Mouse (Mus musculus) heart, postnatal 0 days (tissue): ENCODE measurements around the gene Cdh12. TPM values are rescaled to one million over a fixed set of nuclear protein-coding genes. Genes with fewer than 3 reads are reported as not detected.
A peak's percentile ranks its signal among the peaks of the same experiment; 100 is the strongest.

Source experiments
- ATAC-seq: fragments of 200-750 bp; cut with Nextera tagmentation; 2 replicates; pipeline ENCODE4 v1.8.0; 2017; ENCODE audit warnings: low read depth, moderate number of reproducible peaks, moderate library complexity; ENCODE audit not compliant: insufficient read depth
- DNase-seq: peaks from one replicate; pipeline ENCODE4 v3.0.0-alpha.2; 2016; ENCODE audit warnings: low spot score
- H3K27ac ChIP-seq: fragments of 300-500 bp; sonication (generic); 2 replicates; pipeline ENCODE4 v1.5.1; 2014; ENCODE audit warnings: low read depth, mild to moderate bottlenecking
- H3K27me3 ChIP-seq: fragments of 300-500 bp; sonication (generic); 2 replicates; pipeline ENCODE4 v1.6.1; 2014; ENCODE audit warnings: low read length, mixed read lengths; ENCODE audit not compliant: control insufficient read depth, insufficient read depth
- H3K36me3 ChIP-seq: fragments of 300-500 bp; sonication (generic); replicated peaks from 2 replicates; pipeline ENCODE4 v1.6.1; 2014; ENCODE audit warnings: low read length, mixed read lengths; ENCODE audit not compliant: control insufficient read depth, insufficient read depth
- H3K4me1 ChIP-seq: fragments of 300-500 bp; sonication (generic); 2 replicates; pipeline ENCODE4 v1.6.1; 2014; ENCODE audit warnings: antibody characterized with exemption; ENCODE audit not compliant: control insufficient read depth, insufficient read depth
- H3K4me2 ChIP-seq: fragments of 300-500 bp; sonication (generic); 2 replicates; pipeline ENCODE4 v1.6.1; 2014; ENCODE audit warnings: low read depth, mild to moderate bottlenecking, low read length, moderate library complexity
- H3K4me3 ChIP-seq: fragments of 300-500 bp; sonication (generic); 2 replicates; pipeline ENCODE4 v1.5.1; 2014; ENCODE audit warnings: low read depth, low read length
- H3K9ac ChIP-seq: fragments of 300-500 bp; sonication (generic); replicated peaks from 2 replicates; pipeline ENCODE4 v1.6.1; 2014; ENCODE audit warnings: low read depth, low read length, mixed read lengths
- H3K9me3 ChIP-seq: fragments of 300-500 bp; sonication (generic); replicated peaks from 2 replicates; pipeline ENCODE4 v1.6.1; 2016; ENCODE audit warnings: low read length; ENCODE audit not compliant: control insufficient read depth
- CTCF ChIP-seq: IDR thresholded peaks from 2 replicates; pipeline ENCODE4 v1.5.1; 2016; ENCODE audit warnings: antibody characterized with exemption, control low read depth, low read depth
- EP300 ChIP-seq: IDR thresholded peaks from 2 replicates; pipeline ENCODE4 v1.6.1; 2016; ENCODE audit warnings: antibody characterized with exemption, low read depth
- WGBS: fragments of 180-500 bp; shearing (Covaris S2); extraction: QIAGEN DNeasy Blood & Tissue Kit; methylation state at CpG from one replicate; pipeline ENCODE4 v1.1.7; 2014; 5-methylcytosine and 5-hydroxymethylcytosine counted together
- polyA plus RNA-seq: library from polyadenylated mRNA; unstranded; fragments of >200 nt; fragmentation: Nextera tagmentation; extraction: Ambion mirVana; gene quantifications from 2 replicates; pipeline ENCODE4 v1.2.1, GENCODE M21; 2015
- total RNA-seq: library from RNA; depleted of rRNA; stranded (reverse); fragments of >200 nt; gene quantifications from 2 replicates; pipeline ENCODE4 v1.2.3, GENCODE M21; 2014; ENCODE audit warnings: low replicate concordance

The Cdh12 gene
- total and polyA plus RNA-seq, 2 experiments from 2014 or later = 0.03 TPM; not detected in 1

GRCm38 (mm10) chr15:20893471-20893870, 444.4 kb downstream of the Cdh12 start:
- Histone ChIP-seq H3K4me3 (no peak overlapping the region), H3K27ac (no peak overlapping the region), H3K4me2 (no peak overlapping the region), H3K27me3 (no peaks in the 10 kb centered on the region), H3K9ac (no peak overlapping the region), H3K36me3 (no peaks in the 10 kb centered on the region), H3K9me3 (no peaks in the 10 kb centered on the region), H3K4me1 (no peaks in the 10 kb centered on the region)
- DNase-seq = no peak
- 76% methylated on average over 3 of the region's 3 CpGs for WGBS
- ATAC-seq = no peak
- no peak for TF ChIP-seq EP300
- TF ChIP-seq CTCF = no peak

DNA sequence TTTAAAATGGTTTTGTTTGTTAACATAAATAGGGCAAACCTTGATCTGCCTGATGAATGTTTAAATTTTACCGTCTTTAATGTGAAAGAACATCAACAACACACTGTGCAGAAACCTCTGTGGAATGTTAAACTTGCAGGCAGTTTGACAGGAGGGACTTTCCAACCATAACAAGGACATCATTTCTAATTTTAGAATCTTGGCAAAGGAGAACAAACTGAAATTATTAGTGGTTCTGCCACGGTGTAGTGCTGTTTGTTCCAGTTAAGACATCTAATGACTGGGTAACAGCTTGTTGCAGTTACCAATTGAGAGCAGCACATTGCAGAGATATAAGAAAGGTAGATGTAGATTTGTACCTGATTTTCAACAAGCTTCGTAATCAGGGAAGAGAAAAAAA, 453.5 kb downstream of the Cdh12 start:
- Histone ChIP-seq H3K9ac (no peak overlapping the region), H3K27ac (no peak overlapping the region; the same call in 1 of the 2 replicates), H3K36me3 (no peaks in the 10 kb centered on the region), H3K4me3 (no peak overlapping the region), H3K4me1 (peaks cover 3% of the 10 kb centered on the region), H3K9me3 (no peaks in the 10 kb centered on the region), H3K4me2 (no peak overlapping the region; the same call in 1 of the 2 replicates), H3K27me3 (no peaks in the 10 kb centered on the region)
- peak; percentile 91 for ATAC-seq
- peak; percentile 81 for DNase-seq
- WGBS = 23% methylated on average over 3 of the region's 3 CpGs
- TF ChIP-seq CTCF (no peak), EP300 (peak; percentile 39; the same call in 1 of the 2 replicates)

DNA sequence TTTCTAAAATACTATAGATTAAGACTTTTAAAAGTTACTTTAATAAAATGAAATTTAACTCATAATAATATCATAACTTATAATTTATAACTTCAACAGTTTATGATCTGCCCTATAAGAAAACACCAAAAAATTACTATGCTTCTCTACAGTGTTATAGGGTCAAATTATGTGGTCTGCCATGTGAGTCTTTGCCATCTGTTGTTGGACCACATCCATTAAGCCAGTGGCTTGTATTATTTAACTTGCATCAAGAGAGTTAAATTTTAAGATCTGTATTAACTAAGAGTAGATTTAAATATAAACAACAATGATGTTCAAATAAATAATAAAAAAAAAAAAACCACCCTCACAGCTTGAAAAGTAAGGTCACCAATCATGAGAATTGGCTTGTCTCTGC, 479.2 kb downstream of the Cdh12 start:
- no peak overlapping the region for H3K9ac ChIP-seq
- TF ChIP-seq EP300 (no peak), CTCF (no peak)
- DNase-seq (no peak), ATAC-seq (no peak)
- no peaks in the 10 kb centered on the region for H3K36me3 ChIP-seq
- no peaks in the 10 kb centered on the region for H3K9me3 ChIP-seq
- H3K4me2 ChIP-seq = no peak overlapping the region
- H3K4me3 ChIP-seq = no peak overlapping the region
- no peaks in the 10 kb centered on the region for H3K27me3 ChIP-seq
- no peaks in the 10 kb centered on the region for H3K4me1 ChIP-seq
- no peak overlapping the region for H3K27ac ChIP-seq

- no peak overlapping the region for H3K27ac ChIP-seq
- TF ChIP-seq CTCF (no peak), EP300 (no peak)
- ATAC-seq = no peak
- no peaks in the 10 kb centered on the region for H3K36me3 ChIP-seq
- no peaks in the 10 kb centered on the region for H3K4me1 ChIP-seq
- H3K9me3 ChIP-seq = no peaks in the 10 kb centered on the region
- no peak overlapping the region for H3K4me2 ChIP-seq
- H3K9ac ChIP-seq = no peak overlapping the region
- no peak for DNase-seq
- no peaks in the 10 kb centered on the region for H3K27me3 ChIP-seq
- no peak overlapping the region for H3K4me3 ChIP-seq
These were observed 494.9 kb downstream of the Cdh12 start for GRCm38 (mm10) chr15:20944000-20944399.

GRCm38 (mm10) chr15:20967463-20967862, 518.4 kb downstream of the Cdh12 start:
- no peaks in the 10 kb centered on the region for H3K36me3 ChIP-seq
- no peaks in the 10 kb centered on the region for H3K27me3 ChIP-seq
- no peak for TF ChIP-seq CTCF
- no peak overlapping the region for H3K4me2 ChIP-seq
- H3K4me3 ChIP-seq = no peak overlapping the region
- H3K4me1 ChIP-seq = no peaks in the 10 kb centered on the region
- H3K27ac ChIP-seq = no peak overlapping the region
- 62% methylated on average over 2 of the region's 2 CpGs for WGBS
- no peak for DNase-seq
- H3K9ac ChIP-seq = no peak overlapping the region
- ATAC-seq = no peak; the same call in 1 of the 2 replicates
- no peaks in the 10 kb centered on the region for H3K9me3 ChIP-seq

GRCm38 (mm10) chr15:20971041-20971440, 522.0 kb downstream of the Cdh12 start:
- 85% methylated on average over 2 of the region's 2 CpGs for WGBS
- H3K36me3 ChIP-seq = no peaks in the 10 kb centered on the region

More at GRCm38 (mm10) chr15:20971041-20971440, 522.0 kb downstream of the Cdh12 start:
- Histone ChIP-seq H3K9ac (no peak overlapping the region), H3K4me1 (no peaks in the 10 kb centered on the region), H3K4me2 (no peak overlapping the region), H3K9me3 (no peaks in the 10 kb centered on the region), H3K27ac (no peak overlapping the region), H3K4me3 (no peak overlapping the region), H3K27me3 (no peaks in the 10 kb centered on the region)
- DNase-seq (no peak), ATAC-seq (no peak)
- TF ChIP-seq CTCF = no peak
- no peak for TF ChIP-seq EP300
